Mouse (Mus musculus) megakaryocyte progenitor cell, adult 5-6 weeks (primary cell): ENCODE measurements at regions not wholly inside any gene's neighbourhood (a gene's known extent, or its start where the extent isn't known, plus 50 kb on each side); places are given as distances from the start of the nearest gene placed in this dataset.

Source experiments
- ATAC-seq: replicated peaks from 2 replicates; pipeline ENCODE4 v1.8.0; 2016; ENCODE audit warnings: mild to moderate bottlenecking, moderate TSS enrichment, inconsistent platforms; ENCODE audit not compliant: poor library complexity

DNA sequence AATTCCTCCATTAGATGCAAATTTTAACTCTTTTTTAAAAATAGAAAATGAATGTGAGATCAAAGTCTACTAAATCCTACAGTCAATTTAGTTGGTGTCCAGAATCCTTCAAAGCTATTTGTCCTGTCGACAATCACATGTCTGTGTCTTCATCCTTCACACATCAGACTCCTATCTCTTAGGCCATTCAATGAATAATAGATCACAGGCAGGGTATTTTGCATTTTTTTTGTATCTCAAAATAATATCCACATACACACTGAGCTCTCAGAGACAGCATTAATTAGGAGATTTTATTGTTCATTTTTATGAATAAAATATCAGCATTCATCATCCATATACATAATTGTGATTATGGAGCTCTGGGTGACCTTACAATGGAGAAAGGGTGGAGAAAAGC, 427.2 kb downstream of the Hao1 start:
- no peak for ATAC-seq

- peak; percentile 55 for ATAC-seq
Observed at GRCm38 (mm10) chr2:134107286-134107685, 446.9 kb downstream of the Hao1 start.

DNA sequence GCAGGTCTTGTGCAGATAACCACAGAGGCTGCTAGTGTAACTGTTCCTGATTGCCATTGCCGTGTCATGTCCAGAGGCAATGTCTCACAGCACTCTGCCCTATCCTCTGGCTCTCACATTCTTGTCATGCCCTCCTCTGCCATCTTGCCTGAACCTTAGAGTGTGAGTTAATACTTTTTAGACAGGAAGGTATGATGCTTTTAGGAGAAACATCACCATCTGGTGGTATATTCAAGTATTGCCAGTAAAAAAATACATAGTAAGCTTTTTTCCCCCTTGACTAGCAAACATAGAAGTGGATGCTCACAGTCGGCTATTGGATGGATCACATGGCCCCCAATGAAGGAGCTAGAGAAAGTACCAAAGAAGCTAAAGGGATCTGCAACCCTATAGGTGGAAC, 465.8 kb downstream of the Hao1 start:
- ATAC-seq: peak; percentile 85

DNA sequence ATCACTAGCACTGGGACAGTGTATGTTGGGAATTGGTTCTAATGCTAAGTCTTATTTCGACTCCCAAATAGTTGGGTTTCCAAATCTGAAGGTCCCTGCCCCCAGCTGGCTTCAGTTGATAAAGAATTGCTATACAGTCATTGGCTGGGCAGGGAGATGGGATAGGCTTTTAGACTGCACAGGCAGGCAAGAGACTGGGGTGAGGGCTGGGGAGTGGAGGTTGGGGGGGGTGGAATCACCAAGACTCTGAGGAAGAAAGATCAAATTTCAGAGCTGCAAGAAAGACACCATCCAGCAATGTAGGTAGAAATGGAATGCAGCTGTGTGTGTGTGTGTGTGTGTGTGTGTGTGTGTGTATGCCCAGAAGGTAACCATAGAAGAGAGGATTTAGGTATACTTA, 474.0 kb downstream of the Hao1 start:
- peak; percentile 80 for ATAC-seq

GRCm38 (mm10) chr2:134077953-134078352, 476.2 kb downstream of the Hao1 start:
- ATAC-seq: peak; percentile 23

- ATAC-seq: peak; percentile 80
Observed at GRCm38 (mm10) chr2:134067910-134068335, 486.2 kb downstream of the Hao1 start.

DNA sequence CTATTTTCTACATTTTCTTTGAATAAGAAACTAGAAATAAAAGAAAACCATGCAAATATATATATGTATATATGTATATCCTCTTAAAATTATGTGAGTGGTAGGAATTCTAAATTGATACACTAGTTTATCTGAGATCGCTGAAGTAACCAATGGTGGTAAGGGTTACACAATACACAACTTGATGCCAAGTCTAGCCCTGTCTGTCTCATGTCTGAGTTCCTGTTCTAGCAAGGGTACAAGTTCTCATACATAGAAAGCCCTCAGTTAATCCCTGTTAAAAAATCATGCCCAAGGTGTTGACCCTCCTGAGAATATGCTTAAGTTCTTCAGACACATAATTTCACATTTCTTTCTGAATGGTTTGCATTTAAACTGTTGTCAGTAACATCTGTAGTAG, 486.8 kb downstream of the Hao1 start:
- peak; percentile 53; the same call in 1 of the 2 replicates for ATAC-seq

DNA sequence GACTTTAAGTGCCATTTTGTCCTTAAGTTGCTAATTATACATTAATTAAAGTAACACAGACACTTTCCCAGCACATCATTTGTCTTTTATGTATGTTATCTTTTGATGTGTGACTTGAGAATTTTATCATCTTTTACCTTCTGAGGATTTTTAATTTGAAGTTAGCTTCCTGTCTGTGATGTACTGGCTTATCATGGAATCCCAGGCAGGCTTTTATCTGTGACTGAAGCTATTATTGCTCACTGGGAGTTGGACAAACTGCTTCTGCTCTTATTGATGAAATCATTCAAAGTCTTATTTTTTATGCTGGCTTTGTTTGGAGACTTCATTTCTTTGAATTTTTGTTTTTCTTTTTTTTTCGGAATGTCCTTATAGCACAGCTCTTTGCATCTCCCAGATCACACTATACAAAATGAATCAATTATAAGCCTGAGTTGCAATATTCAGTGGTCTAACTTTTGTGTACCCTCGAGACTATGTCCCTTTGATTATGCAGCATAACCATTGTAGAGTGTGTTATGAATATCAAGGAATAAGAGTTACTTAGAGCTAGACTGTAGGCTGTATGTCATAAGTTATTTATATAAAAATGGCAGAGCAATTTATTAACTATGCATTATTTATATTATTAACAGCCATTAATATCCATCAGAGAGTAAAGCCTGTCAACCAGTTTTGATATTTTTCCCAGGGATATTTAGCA, 494.1 kb downstream of the Hao1 start:
- peak; percentile 91 for ATAC-seq

- no peak for ATAC-seq
Observed at GRCm38 (mm10) chr2:134036359-134036874, 484.5 kb downstream of the Bmp2 start.

DNA sequence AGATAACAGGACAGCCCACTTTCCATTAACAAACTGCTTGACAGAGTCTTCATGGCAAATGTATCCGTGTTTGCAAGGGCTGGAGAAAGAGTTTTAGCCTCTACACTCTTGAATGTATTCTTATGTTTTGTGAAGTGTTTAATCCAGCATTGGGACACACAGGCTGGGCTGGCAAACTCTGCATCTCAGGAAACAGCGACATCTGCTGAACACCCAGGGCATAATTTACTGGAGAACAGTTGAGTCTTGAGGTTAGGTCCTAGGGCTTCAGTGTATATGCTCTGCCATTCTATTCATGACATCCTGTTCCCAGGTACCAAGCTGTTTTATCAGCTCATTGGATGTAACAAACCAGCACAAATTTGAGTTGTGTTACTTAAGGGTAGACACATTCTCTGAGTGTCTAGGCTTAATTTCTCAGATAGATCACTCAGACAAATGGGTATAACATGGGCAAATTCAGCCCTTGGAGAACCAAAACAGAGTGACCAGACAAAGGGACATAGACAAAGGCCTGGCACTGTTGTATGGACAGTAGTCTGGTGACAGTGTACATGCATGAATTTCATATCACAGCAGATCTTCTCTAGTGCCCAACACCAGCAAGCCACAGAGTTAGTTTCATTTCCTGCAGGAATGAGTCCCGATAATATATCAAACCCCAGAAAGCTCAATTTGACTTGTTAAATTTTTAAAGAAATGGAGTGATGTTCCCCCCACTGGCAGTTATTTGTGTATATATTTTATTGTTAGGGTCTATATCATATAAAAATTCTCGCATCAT, 477.9 kb downstream of the Bmp2 start:
- peak; percentile 91 for ATAC-seq

- ATAC-seq: no peak
Observed at GRCm38 (mm10) chr2:134029153-134029552, 477.2 kb downstream of the Bmp2 start.

DNA sequence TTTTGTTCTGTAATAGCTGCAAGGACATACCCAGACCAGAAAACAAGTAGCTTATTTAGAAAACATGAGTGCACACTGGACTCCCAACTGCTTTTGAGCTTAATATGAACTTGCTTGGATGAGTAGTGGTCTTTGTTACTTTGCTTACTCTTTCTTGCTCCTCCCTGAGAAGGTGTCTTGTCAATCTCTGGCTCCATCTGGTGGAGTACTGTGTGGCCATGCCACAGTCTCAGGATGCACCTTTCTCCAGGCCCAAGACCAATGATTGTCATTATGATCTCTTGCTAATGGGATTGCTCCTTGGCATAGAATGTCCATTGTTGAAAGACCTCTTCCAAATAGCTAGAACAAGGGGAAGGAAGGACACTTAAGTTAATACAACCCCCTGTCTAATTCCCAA, 465.1 kb downstream of the Bmp2 start:
- peak; percentile 57 for ATAC-seq

DNA sequence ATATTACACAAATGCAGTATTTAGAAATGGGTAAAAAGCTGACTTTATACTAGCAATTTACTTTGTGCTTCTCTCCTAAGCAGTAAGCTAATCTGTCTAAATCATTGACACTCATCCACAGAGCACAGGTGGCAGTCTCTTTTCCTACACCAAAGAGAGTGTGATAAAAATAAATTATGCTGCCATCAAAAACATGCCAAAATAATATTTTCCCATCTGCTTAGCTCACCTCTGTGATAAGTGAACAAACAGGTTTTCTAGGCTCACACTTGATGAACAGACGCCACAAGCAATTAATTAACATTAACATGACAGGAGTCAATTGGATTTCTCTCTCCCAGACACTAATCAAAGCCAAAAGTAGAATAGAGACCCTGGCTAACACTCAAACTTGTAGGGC, 451.2 kb downstream of the Bmp2 start:
- ATAC-seq: no peak

- no peak for ATAC-seq
Observed at GRCm38 (mm10) chr2:133994742-133995141, 442.8 kb downstream of the Bmp2 start.

DNA sequence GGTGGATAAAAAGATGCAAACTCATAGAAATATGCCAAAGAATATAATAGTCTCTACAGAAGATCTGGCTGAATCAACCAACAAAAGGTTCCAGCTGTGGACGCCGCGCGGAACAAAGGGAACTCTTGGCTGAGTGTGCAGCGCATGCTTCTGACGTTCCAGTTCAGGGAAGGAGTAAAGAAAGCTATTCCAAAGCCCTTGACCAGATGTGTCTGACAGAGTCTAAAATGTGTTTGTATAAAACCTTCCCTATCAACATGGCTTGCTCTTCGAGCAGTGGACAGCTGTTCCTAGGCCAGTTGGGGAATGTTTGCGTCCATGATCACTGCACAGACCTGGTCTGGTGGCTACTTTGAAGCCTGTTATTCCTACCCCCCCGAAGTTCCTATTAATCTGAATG, 442.4 kb downstream of the Bmp2 start:
- ATAC-seq: no peak

DNA sequence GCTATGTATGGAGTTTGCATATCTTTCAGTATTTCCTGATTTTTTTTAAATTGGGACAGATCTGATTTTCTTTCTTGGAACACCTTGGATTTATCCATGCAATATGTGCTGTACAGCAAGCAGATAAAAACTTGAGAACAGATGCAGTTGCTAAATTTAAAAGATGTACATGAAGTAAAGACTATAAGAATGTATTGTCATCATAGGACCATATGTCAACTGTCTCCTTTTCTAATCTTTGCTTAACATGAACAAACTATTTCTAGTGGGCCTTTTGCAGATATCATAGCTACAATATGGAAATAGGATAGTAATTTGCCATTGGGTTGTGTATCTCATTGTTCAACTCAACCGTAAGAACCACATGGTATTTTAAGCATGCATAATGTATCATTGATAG, 435.7 kb downstream of the Bmp2 start:
- no peak for ATAC-seq
